Mouse (Mus musculus) midbrain, embryonic 13.5 days (tissue): ENCODE results near the gene Rtn4rl1. TPM values are rescaled to one million over a fixed set of nuclear protein-coding genes. Genes with fewer than 3 reads are reported as not detected.
A peak's percentile ranks its signal among the peaks of the same experiment; 100 is the strongest.

Experiments
- ATAC-seq: fragments of 200-750 bp; cut with Nextera tagmentation; 2 replicates; pipeline ENCODE4 v1.8.0; 2017; ENCODE audit warnings: mild to moderate bottlenecking, moderate TSS enrichment, moderate library complexity
- H3K27ac ChIP-seq: fragments of 300-500 bp; sonication (generic); 2 replicates; pipeline ENCODE4 v1.5.1; 2015; ENCODE audit warnings: inconsistent platforms, mild to moderate bottlenecking, moderate library complexity
- H3K27me3 ChIP-seq: fragments of 300-500 bp; sonication (generic); 2 replicates; pipeline ENCODE4 v1.6.1; 2015; ENCODE audit warnings: mild to moderate bottlenecking, inconsistent platforms
- H3K36me3 ChIP-seq: fragments of 300-500 bp; sonication (generic); 2 replicates; pipeline ENCODE4 v1.6.1; 2015; ENCODE audit warnings: mild to moderate bottlenecking, inconsistent platforms
- H3K4me1 ChIP-seq: fragments of 300-500 bp; sonication (generic); replicated peaks from 2 replicates; pipeline ENCODE4 v1.6.1; 2015; ENCODE audit warnings: inconsistent platforms
- H3K4me2 ChIP-seq: fragments of 300-500 bp; sonication (generic); replicated peaks from 2 replicates; pipeline ENCODE4 v1.6.1; 2015; ENCODE audit warnings: moderate library complexity, mild to moderate bottlenecking, inconsistent platforms
- H3K4me3 ChIP-seq: fragments of 300-500 bp; sonication (generic); replicated peaks from 2 replicates; pipeline ENCODE4 v1.5.1; 2015; ENCODE audit warnings: mild to moderate bottlenecking, inconsistent platforms
- H3K9ac ChIP-seq: fragments of 300-500 bp; sonication (generic); replicated peaks from 2 replicates; pipeline ENCODE4 v1.6.1; 2015; ENCODE audit warnings: mild to moderate bottlenecking, inconsistent platforms
- H3K9me3 ChIP-seq: fragments of 300-500 bp; sonication (generic); 2 replicates; pipeline ENCODE4 v1.6.1; 2016; ENCODE audit warnings: mild to moderate bottlenecking, inconsistent platforms
- WGBS: fragments of 180-500 bp; shearing (Covaris S2); methylation state at CpG from one replicate; pipeline ENCODE4 v1.1.7; 2015; 5-methylcytosine and 5-hydroxymethylcytosine counted together
- polyA plus RNA-seq: library from polyadenylated mRNA; unstranded; fragments of >200 nt; fragmentation: Nextera tagmentation; extraction: Ambion mirVana; gene quantifications from 2 replicates; pipeline ENCODE4 v1.2.1, GENCODE M21; 2015

Rtn4rl1 gene
- polyA plus RNA-seq, 1 experiment from 2014 or later, result 12.7 TPM

GRCm38 (mm10) chr11:75157901-75158300 lies 35.7 kb upstream of the Rtn4rl1 start:
- Histone ChIP-seq H3K9ac (no peak overlapping the region), H3K9me3 (no peaks in the 10 kb centered on the region), H3K4me3 (no peak overlapping the region), H3K4me2 (no peak overlapping the region), H3K4me1 (no peaks in the 10 kb centered on the region), H3K27me3 (peaks cover 4% of the 10 kb centered on the region), H3K36me3 (peaks cover 54% of the 10 kb centered on the region), H3K27ac (no peak overlapping the region)
- ATAC-seq, result no peak
- WGBS, result 43% methylated on average over 2 of the region's 2 CpGs

- Histone ChIP-seq H3K27ac (no peak overlapping the region), H3K4me3 (no peak overlapping the region), H3K9ac (no peak overlapping the region), H3K4me2 (no peak overlapping the region), H3K4me1 (no peaks in the 10 kb centered on the region), H3K9me3 (no peaks in the 10 kb centered on the region), H3K27me3 (peaks cover 9% of the 10 kb centered on the region), H3K36me3 (peaks cover 55% of the 10 kb centered on the region)
- WGBS, result 98% methylated on average over 14 of the region's 14 CpGs
- no peak for ATAC-seq
Measured at GRCm38 (mm10) chr11:75158432-75158831, 35.2 kb upstream of the Rtn4rl1 start.

GRCm38 (mm10) chr11:75159564-75159963 lies 34.0 kb upstream of the Rtn4rl1 start:
- Histone ChIP-seq H3K9ac (no peak overlapping the region), H3K4me3 (no peak overlapping the region), H3K36me3 (peaks cover 57% of the 10 kb centered on the region), H3K4me1 (no peaks in the 10 kb centered on the region), H3K4me2 (no peak overlapping the region), H3K27me3 (peaks cover 21% of the 10 kb centered on the region), H3K9me3 (no peaks in the 10 kb centered on the region), H3K27ac (no peak overlapping the region)
- ATAC-seq, result no peak
- WGBS, result 67% methylated on average over 2 of the region's 2 CpGs

DNA sequence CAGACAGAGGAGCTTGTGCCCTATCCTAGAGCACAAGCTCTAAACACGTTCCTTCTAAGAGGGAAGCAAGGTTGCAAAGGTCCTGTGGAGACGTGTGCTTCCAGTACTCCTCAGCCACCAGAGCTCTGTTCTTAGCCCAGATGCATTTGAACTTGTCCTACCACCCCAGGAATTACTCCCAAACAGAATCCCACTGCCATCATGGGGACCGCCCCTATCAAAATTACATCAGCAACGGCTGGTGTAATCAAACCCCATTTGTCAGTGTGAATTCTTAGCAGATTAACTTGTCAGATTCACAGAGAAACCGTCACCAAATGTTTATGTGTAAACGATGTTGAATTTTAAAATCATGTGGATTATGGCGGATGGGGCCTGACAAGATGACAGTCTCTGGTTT lies 32.6 kb upstream of the Rtn4rl1 start:
- H3K27ac ChIP-seq, result no peak overlapping the region
- H3K9ac ChIP-seq, result no peak overlapping the region
- H3K36me3 ChIP-seq, result peaks cover 57% of the 10 kb centered on the region
- H3K27me3 ChIP-seq, result peaks cover 34% of the 10 kb centered on the region
- H3K4me3 ChIP-seq, result no peak overlapping the region
- no peak for ATAC-seq
- H3K9me3 ChIP-seq, result no peaks in the 10 kb centered on the region
- WGBS, result 88% methylated on average over 7 of the region's 7 CpGs
- no peak overlapping the region for H3K4me2 ChIP-seq
- peaks cover 7% of the 10 kb centered on the region for H3K4me1 ChIP-seq

- Histone ChIP-seq H3K9me3 (no peaks in the 10 kb centered on the region), H3K36me3 (peaks cover 51% of the 10 kb centered on the region), H3K9ac (no peak overlapping the region), H3K4me3 (no peak overlapping the region), H3K27me3 (peaks cover 40% of the 10 kb centered on the region), H3K4me1 (peaks cover 13% of the 10 kb centered on the region), H3K27ac (no peak overlapping the region), H3K4me2 (no peak overlapping the region)
- ATAC-seq, result no peak
- WGBS, result 80% methylated on average over 4 of the region's 4 CpGs
Measured at GRCm38 (mm10) chr11:75161417-75162008, 32.1 kb upstream of the Rtn4rl1 start.

GRCm38 (mm10) chr11:75162591-75163080 lies 30.9 kb upstream of the Rtn4rl1 start:
- Histone ChIP-seq H3K4me1 (peaks cover 24% of the 10 kb centered on the region), H3K27me3 (peaks cover 51% of the 10 kb centered on the region), H3K36me3 (peaks cover 47% of the 10 kb centered on the region), H3K4me2 (no peak overlapping the region), H3K4me3 (no peak overlapping the region), H3K9me3 (no peaks in the 10 kb centered on the region), H3K27ac (no peak overlapping the region), H3K9ac (no peak overlapping the region)
- no peak for ATAC-seq
- 90% methylated on average over 12 of the region's 12 CpGs for WGBS

GRCm38 (mm10) chr11:75163379-75163778 lies 30.2 kb upstream of the Rtn4rl1 start:
- WGBS, result 91% methylated on average over 6 of the region's 6 CpGs
- no peak overlapping the region for H3K4me3 ChIP-seq
- H3K27ac ChIP-seq, result no peak overlapping the region
- peaks cover 31% of the 10 kb centered on the region for H3K4me1 ChIP-seq
- peaks cover 59% of the 10 kb centered on the region for H3K27me3 ChIP-seq
- H3K9ac ChIP-seq, result no peak overlapping the region
- H3K4me2 ChIP-seq, result no peak overlapping the region
- peaks cover 46% of the 10 kb centered on the region for H3K36me3 ChIP-seq
- H3K9me3 ChIP-seq, result no peaks in the 10 kb centered on the region
- ATAC-seq, result no peak

GRCm38 (mm10) chr11:75164051-75164450 lies 29.5 kb upstream of the Rtn4rl1 start:
- Histone ChIP-seq H3K9me3 (no peaks in the 10 kb centered on the region), H3K27ac (no peak overlapping the region), H3K4me1 (peaks cover 38% of the 10 kb centered on the region), H3K4me3 (no peak overlapping the region), H3K9ac (no peak overlapping the region), H3K27me3 (peaks cover 65% of the 10 kb centered on the region), H3K36me3 (peaks cover 41% of the 10 kb centered on the region), H3K4me2 (no peak overlapping the region)
- 80% methylated on average over 2 of the region's 2 CpGs for WGBS
- ATAC-seq, result no peak

DNA sequence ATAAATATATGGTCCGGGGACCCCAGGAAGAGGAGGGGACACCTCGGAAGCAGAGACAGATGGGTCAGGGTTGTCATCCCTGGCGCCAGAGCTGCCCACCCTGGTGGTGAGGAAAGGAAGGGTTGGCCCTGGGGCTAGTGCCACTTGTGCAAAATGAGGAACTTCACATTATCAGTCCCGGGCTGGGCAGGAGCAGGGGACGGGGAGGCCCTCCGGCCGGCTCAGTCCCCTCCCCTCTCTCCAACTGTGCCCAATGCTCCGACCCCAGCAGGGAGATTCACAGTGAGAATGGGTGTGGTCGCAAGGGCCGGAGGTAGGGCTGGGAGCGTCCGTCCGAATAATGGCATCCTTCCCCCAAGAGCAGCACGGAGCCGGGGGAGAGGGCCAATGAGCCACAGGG lies 28.8 kb upstream of the Rtn4rl1 start:
- Histone ChIP-seq H3K9me3 (no peaks in the 10 kb centered on the region), H3K9ac (no peak overlapping the region), H3K27ac (no peak overlapping the region), H3K4me3 (peak overlapping the region; percentile 48; the same call in 1 of the 2 replicates), H3K36me3 (peaks cover 34% of the 10 kb centered on the region), H3K4me2 (no peak overlapping the region), H3K27me3 (peaks cover 72% of the 10 kb centered on the region), H3K4me1 (peaks cover 44% of the 10 kb centered on the region)
- no peak for ATAC-seq
- WGBS, result 15% methylated on average over 13 of the region's 15 CpGs

GRCm38 (mm10) chr11:75165441-75166192 lies 28.0 kb upstream of the Rtn4rl1 start:
- whole genome bisulfite sequencing, result 3% methylated on average over 54 of the region's 54 CpGs
- Histone ChIP-seq H3K9me3 (no peaks in the 10 kb centered on the region), H3K9ac (no peak overlapping the region), H3K27ac (no peak overlapping the region), H3K4me1 (peaks cover 52% of the 10 kb centered on the region), H3K27me3 (peaks cover 75% of the 10 kb centered on the region), H3K4me3 (peak overlapping the region; percentile 48), H3K36me3 (peaks cover 25% of the 10 kb centered on the region), H3K4me2 (peak overlapping the region; percentile 75)
- no peak for ATAC-seq

- Histone ChIP-seq H3K9me3 (no peaks in the 10 kb centered on the region), H3K4me2 (peak overlapping the region; percentile 75), H3K27ac (no peak overlapping the region), H3K27me3 (peaks cover 82% of the 10 kb centered on the region), H3K4me1 (peaks cover 59% of the 10 kb centered on the region), H3K36me3 (peaks cover 19% of the 10 kb centered on the region), H3K4me3 (peak overlapping the region; percentile 48), H3K9ac (peak overlapping the region; percentile 54)
- WGBS, result 4% methylated on average over 55 of the region's 55 CpGs
- ATAC-seq, result no peak
Measured at GRCm38 (mm10) chr11:75166193-75166842, 27.3 kb upstream of the Rtn4rl1 start.
